Mouse (Mus musculus) neural tube, embryonic 15.5 days (tissue): ENCODE results near the gene 4930426L09Rik. TPM values are rescaled to one million over a fixed set of nuclear protein-coding genes. Genes with fewer than 3 reads are reported as not detected.
"Not testable (repeated sequence)": the region's sequence is repeated elsewhere in the genome, so short reads cannot be mapped to it uniquely, and the experiment has no call there.

Source experiments
- ATAC-seq: fragments of 200-750 bp; cut with Nextera tagmentation; 2 replicates; pipeline ENCODE4 v1.8.0; 2017; ENCODE audit warnings: mild to moderate bottlenecking, moderate TSS enrichment, moderate library complexity; ENCODE audit not compliant: low FRiP score
- H3K27ac ChIP-seq: fragments of 300-500 bp; sonication (generic); replicated peaks from 2 replicates; pipeline ENCODE4 v1.5.1; 2015; ENCODE audit warnings: mild to moderate bottlenecking, inconsistent platforms
- H3K27me3 ChIP-seq: fragments of 300-500 bp; sonication (generic); replicated peaks from 2 replicates; pipeline ENCODE4 v1.6.1; 2015; ENCODE audit warnings: inconsistent platforms
- H3K36me3 ChIP-seq: fragments of 300-500 bp; sonication (generic); 2 replicates; pipeline ENCODE4 v1.6.1; 2015; ENCODE audit warnings: inconsistent platforms
- H3K4me1 ChIP-seq: fragments of 300-500 bp; sonication (generic); 2 replicates; pipeline ENCODE4 v1.6.1; 2015; ENCODE audit warnings: inconsistent platforms
- H3K4me2 ChIP-seq: fragments of 300-500 bp; sonication (generic); 2 replicates; pipeline ENCODE4 v1.6.1; 2015; ENCODE audit warnings: inconsistent platforms, mild to moderate bottlenecking, moderate library complexity
- H3K4me3 ChIP-seq: fragments of 300-500 bp; sonication (generic); replicated peaks from 2 replicates; pipeline ENCODE4 v1.5.1; 2015; ENCODE audit warnings: mild to moderate bottlenecking, inconsistent platforms
- H3K9ac ChIP-seq: fragments of 300-500 bp; sonication (generic); replicated peaks from 2 replicates; pipeline ENCODE4 v1.6.1; 2015; ENCODE audit warnings: mild to moderate bottlenecking, inconsistent platforms
- H3K9me3 ChIP-seq: fragments of 300-500 bp; sonication (generic); replicated peaks from 2 replicates; pipeline ENCODE4 v1.6.1; 2016; ENCODE audit warnings: inconsistent platforms
- WGBS: fragments of 180-500 bp; shearing (Covaris S2); methylation state at CpG from one replicate; pipeline ENCODE4 v1.1.7; 2015; ENCODE audit warnings: mixed read lengths; 5-methylcytosine and 5-hydroxymethylcytosine counted together
- polyA plus RNA-seq: library from polyadenylated mRNA; unstranded; fragments of >200 nt; fragmentation: Nextera tagmentation; extraction: Ambion mirVana; gene quantifications from 2 replicates; pipeline ENCODE4 v1.2.1, GENCODE M21; 2015

4930426L09Rik gene
- polyA plus RNA-seq, 1 experiment from 2014 or later, result 0.37 TPM

GRCm38 (mm10) chr2:18992512-18993510, 5.3 kb upstream of the 4930426L09Rik start:
- H3K36me3 ChIP-seq, result no peaks in the 10 kb centered on the region
- H3K9ac ChIP-seq, result no peak overlapping the region
- no peak overlapping the region for H3K4me3 ChIP-seq
- H3K27ac ChIP-seq, result no peak overlapping the region
- H3K9me3 ChIP-seq, result no peaks in the 10 kb centered on the region
- WGBS, result 66% methylated on average over 7 of the region's 7 CpGs
- no peak for ATAC-seq
- H3K4me2 ChIP-seq, result no peak overlapping the region
- no peaks in the 10 kb centered on the region for H3K27me3 ChIP-seq
- peaks cover 14% of the 10 kb centered on the region for H3K4me1 ChIP-seq

DNA sequence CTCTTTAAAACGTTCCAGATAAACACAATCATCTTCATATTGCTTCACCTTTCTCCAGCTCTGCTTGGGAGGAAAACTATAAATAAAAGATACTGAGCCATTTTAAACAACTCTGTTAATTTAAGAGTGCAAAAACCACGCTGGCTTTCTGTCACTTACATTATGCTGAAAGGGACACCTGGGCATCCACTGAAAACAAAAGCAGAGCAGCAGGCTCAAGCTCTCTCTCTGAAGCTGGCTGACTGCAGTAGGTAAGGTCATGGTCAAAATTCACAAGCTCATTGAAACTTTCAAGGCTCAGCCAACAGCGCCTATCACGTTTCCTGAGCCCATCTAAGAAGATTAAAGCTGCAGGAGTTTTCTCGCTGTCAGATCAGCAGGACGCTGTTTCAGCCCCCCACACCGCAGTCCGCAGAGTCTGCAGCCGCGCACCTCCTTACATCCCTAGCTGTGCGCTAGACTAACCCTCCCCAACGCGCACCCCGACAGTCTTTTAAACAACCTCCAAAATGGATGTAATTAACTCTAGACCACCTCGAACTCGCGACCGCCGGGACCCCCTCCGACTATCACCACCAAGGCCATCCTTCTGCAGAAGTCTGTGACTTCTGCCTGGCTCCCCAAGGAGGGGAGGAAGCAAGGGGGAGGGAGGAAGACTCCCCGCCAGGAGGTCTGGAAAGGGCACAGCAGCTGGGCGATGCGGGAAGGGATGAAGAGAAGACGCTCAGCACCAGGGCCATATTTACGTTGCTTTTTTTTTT, 1.5 kb upstream of the 4930426L09Rik start:
- H3K27me3 ChIP-seq, result no peaks in the 10 kb centered on the region
- WGBS, result under 1% methylated on average over 25 of the region's 25 CpGs

GRCm38 (mm10) chr2:18997387-18997971, 664 bp upstream of the 4930426L09Rik start:
- 0% methylated on average over 46 of the region's 46 CpGs for WGBS

More for the DNA sequence above, 1.5 kb upstream of the 4930426L09Rik start:
- Histone ChIP-seq H3K9me3 (no peaks in the 10 kb centered on the region), H3K4me3 (peak overlapping the region; percentile 83), H3K4me1 (peaks cover 14% of the 10 kb centered on the region), H3K36me3 (no peaks in the 10 kb centered on the region), H3K27ac (peak overlapping the region; percentile 85; the same call in 1 of the 2 replicates), H3K9ac (peak overlapping the region; percentile 68), H3K4me2 (peak overlapping the region; percentile 94)
- no peak for ATAC-seq

DNA sequence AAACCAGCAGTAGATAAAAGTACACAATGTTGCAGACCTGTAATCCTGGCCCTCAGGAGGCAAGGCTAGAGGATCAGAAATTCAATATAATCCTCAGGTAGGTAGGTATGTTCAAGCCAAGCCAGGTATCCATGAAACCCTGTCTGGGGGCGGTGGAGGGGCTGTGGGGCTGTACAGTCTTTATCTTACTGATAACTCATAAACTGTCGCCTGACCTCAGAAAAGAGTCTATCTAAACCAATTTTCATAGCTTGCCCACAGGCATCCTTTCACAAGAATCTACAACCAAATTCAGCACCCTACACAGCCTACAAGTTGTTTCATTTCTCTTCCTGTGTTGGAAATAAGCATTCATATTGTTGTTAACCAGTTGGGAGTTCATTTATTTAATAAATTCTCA, 1.3 kb downstream of the 4930426L09Rik start:
- no peak for ATAC-seq
- H3K27me3 ChIP-seq, result no peaks in the 10 kb centered on the region
- H3K9ac ChIP-seq, result no peak overlapping the region
- H3K4me2 ChIP-seq, result no peak overlapping the region
- no peak overlapping the region for H3K4me3 ChIP-seq
- WGBS, result 90% methylated on average over 2 of the region's 2 CpGs
- H3K9me3 ChIP-seq, result no peaks in the 10 kb centered on the region
- H3K36me3 ChIP-seq, result no peaks in the 10 kb centered on the region
- H3K4me1 ChIP-seq, result peaks cover 14% of the 10 kb centered on the region
- no peak overlapping the region for H3K27ac ChIP-seq

More at GRCm38 (mm10) chr2:18997387-18997971, 664 bp upstream of the 4930426L09Rik start:
- peak overlapping the region; percentile 68 for H3K9ac ChIP-seq
- peak overlapping the region; percentile 85 for H3K27ac ChIP-seq
- peak; percentile 79 for ATAC-seq
- peaks cover 14% of the 10 kb centered on the region for H3K4me1 ChIP-seq
- peak overlapping the region; percentile 94 for H3K4me2 ChIP-seq
- H3K36me3 ChIP-seq, result no peaks in the 10 kb centered on the region
- H3K9me3 ChIP-seq, result no peaks in the 10 kb centered on the region
- no peaks in the 10 kb centered on the region for H3K27me3 ChIP-seq
- peak overlapping the region; percentile 83 for H3K4me3 ChIP-seq

DNA sequence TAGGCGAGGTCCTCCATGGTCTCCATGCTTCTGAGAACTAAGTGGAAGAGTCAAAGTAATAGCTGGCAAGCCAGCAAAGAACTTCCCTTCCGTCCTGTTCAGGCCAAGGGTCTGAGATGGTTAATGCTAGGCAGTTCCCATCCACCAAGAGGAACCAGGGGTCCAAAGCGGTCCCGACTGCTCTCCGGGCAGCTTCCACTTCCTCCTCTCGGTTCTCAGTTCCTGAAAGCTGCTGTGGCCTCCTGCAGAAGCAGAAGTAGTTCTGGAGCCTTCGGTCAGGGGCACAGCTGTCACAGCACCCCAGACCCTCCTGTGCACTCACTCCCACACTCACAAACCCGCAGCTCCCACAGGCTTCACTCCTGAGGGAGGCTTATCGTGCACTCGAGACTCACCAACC, 6.7 kb downstream of the 4930426L09Rik start:
- Histone ChIP-seq H3K4me2 (no peak overlapping the region), H3K9ac (no peak overlapping the region), H3K36me3 (no peaks in the 10 kb centered on the region), H3K27ac (no peak overlapping the region), H3K4me3 (no peak overlapping the region), H3K4me1 (no peaks in the 10 kb centered on the region), H3K9me3 (no peaks in the 10 kb centered on the region), H3K27me3 (no peaks in the 10 kb centered on the region)
- ATAC-seq, result no peak
- WGBS, result 89% methylated on average over 10 of the region's 10 CpGs

- no peaks in the 10 kb centered on the region for H3K4me1 ChIP-seq
- H3K27ac ChIP-seq, result no peak overlapping the region
- no peaks in the 10 kb centered on the region for H3K9me3 ChIP-seq
- no peaks in the 10 kb centered on the region for H3K36me3 ChIP-seq
- no peaks in the 10 kb centered on the region for H3K27me3 ChIP-seq
- H3K9ac ChIP-seq, result no peak overlapping the region
- no peak for ATAC-seq
- no peak overlapping the region for H3K4me2 ChIP-seq
- H3K4me3 ChIP-seq, result no peak overlapping the region
- WGBS, result 90% methylated on average over 7 of the region's 7 CpGs
Observed at GRCm38 (mm10) chr2:19006124-19006523, 8.0 kb downstream of the 4930426L09Rik start.

GRCm38 (mm10) chr2:19007580-19007979, 9.4 kb downstream of the 4930426L09Rik start:
- H3K4me3 ChIP-seq, result no peak overlapping the region
- H3K27ac ChIP-seq, result no peak overlapping the region
- H3K4me2 ChIP-seq, result no peak overlapping the region
- no peaks in the 10 kb centered on the region for H3K27me3 ChIP-seq
- 87% methylated on average over 4 of the region's 4 CpGs for WGBS
- H3K9me3 ChIP-seq, result no peaks in the 10 kb centered on the region
- ATAC-seq, result no peak
- H3K4me1 ChIP-seq, result no peaks in the 10 kb centered on the region
- H3K9ac ChIP-seq, result no peak overlapping the region
- no peaks in the 10 kb centered on the region for H3K36me3 ChIP-seq

DNA sequence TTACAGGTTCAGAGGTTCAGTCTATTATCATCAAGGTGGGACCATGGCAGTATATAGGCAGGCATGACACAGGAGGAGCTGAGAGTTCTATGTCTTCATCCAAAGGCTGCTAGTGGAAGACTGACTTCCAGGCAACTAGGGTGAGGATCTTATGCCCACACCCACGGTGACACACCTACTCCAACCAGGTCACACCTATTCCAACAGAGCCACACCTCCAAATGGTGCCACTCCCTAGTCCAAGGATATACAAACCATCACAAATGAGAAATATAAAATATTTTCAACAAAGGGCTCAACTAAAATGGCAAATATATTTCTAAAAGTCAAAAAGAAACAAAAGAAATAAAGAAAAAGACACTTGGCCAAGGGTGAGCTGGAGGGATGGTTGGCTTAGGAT, 12.4 kb downstream of the 4930426L09Rik start:
- not testable (repeated sequence) for H3K4me2 ChIP-seq, ATAC-seq, H3K27ac ChIP-seq, H3K9ac ChIP-seq, H3K4me3 ChIP-seq, H3K4me1 ChIP-seq, H3K27me3 ChIP-seq, H3K36me3 ChIP-seq, H3K9me3 ChIP-seq
- 81% methylated on average over 1 of the region's 1 CpGs for WGBS

- WGBS, result 91% methylated on average over 6 of the region's 6 CpGs
- no peaks in the 10 kb centered on the region for H3K9me3 ChIP-seq
- H3K27me3 ChIP-seq, result no peaks in the 10 kb centered on the region
- no peaks in the 10 kb centered on the region for H3K4me1 ChIP-seq
- no peak overlapping the region for H3K27ac ChIP-seq
- no peaks in the 10 kb centered on the region for H3K36me3 ChIP-seq
- no peak overlapping the region for H3K4me2 ChIP-seq
- no peak for ATAC-seq
- no peak overlapping the region for H3K4me3 ChIP-seq
- H3K9ac ChIP-seq, result no peak overlapping the region
Observed at GRCm38 (mm10) chr2:19011443-19011842, 13.3 kb downstream of the 4930426L09Rik start.

DNA sequence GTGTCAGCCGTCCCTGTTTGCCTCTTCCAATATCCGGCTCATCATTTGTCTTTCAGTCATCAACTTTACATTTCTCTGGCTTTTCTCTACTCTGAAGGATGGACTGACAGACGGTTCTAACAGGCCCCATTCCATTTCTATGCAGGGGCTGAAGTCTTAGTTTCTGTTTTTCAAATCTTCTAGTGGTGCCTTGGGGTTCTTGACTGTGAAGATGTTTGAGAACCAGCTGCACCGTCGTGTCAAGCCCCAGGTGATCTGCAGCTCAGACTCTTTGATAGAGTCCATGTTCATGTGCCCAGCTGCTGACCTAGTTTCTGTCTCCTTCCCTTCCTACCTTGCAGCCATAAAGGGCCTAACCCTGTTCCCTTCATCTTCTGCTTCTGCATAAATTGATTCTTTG, 18.2 kb downstream of the 4930426L09Rik start:
- Histone ChIP-seq H3K9ac (no peak overlapping the region), H3K4me3 (no peak overlapping the region), H3K4me1 (no peaks in the 10 kb centered on the region), H3K4me2 (no peak overlapping the region), H3K9me3 (no peaks in the 10 kb centered on the region), H3K36me3 (no peaks in the 10 kb centered on the region), H3K27me3 (no peaks in the 10 kb centered on the region), H3K27ac (no peak overlapping the region)
- 87% methylated on average over 5 of the region's 5 CpGs for WGBS
- ATAC-seq, result no peak

DNA sequence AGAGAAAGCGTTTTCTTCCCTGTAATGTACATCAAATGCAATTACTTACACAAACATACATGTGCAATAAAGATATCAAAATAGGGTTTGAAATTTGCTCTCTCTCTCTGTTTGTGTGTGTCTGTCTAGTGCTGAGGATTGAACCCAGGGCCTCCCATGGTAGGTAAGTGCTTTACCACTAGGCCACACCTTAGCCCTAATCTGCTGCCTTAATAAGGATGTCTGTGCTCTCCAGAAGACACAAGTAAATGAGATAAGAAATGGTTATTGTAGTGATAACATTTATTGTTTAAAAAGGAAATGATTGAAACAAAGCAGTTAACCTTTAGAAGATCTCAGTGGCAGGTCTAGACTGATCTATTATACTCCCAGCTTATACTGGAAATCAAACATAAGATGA, 18.7 kb downstream of the 4930426L09Rik start:
- Histone ChIP-seq H3K27me3 (no peaks in the 10 kb centered on the region), H3K4me1 (no peaks in the 10 kb centered on the region), H3K36me3 (no peaks in the 10 kb centered on the region), H3K4me2 (no peak overlapping the region), H3K9me3 (no peaks in the 10 kb centered on the region), H3K4me3 (no peak overlapping the region), H3K27ac (no peak overlapping the region), H3K9ac (no peak overlapping the region)
- no peak for ATAC-seq
- WGBS, result 95% methylated on average over 1 of the region's 1 CpGs
